Mouse (Mus musculus) adrenal gland, adult 18-20 months (tissue): ENCODE data around the gene Kcnab1. TPM values are rescaled to one million over a fixed set of nuclear protein-coding genes. Genes with fewer than 3 reads are reported as not detected.

ENCODE experiments used
- DNase-seq, 2 experiments: peaks; one replicate each; pipeline ENCODE4 v3.0.0; 2021 to 2022; ENCODE audit warnings: low spot score in 2 of 2
- total RNA-seq, 2 experiments: library from RNA; stranded (reverse); gene quantifications; 1 replicate in 1 of 2; 2 replicates in 1 of 2; pipeline ENCODE4 v1.2.3; 2021

Gene Kcnab1
- total RNA-seq, 2 experiments from 2014 or later, result 1.4 to 2.8 TPM

- DNase-seq, result no peak
Observed at GRCm38 (mm10) chr3:65302559-65302958, 193.4 kb downstream of the Kcnab1 start.

GRCm38 (mm10) chr3:65315837-65316236 lies 206.7 kb downstream of the Kcnab1 start:
- DNase-seq, result no peak

GRCm38 (mm10) chr3:65316738-65317137 lies 207.6 kb downstream of the Kcnab1 start:
- no peak for DNase-seq

GRCm38 (mm10) chr3:65317876-65318537 lies 208.8 kb downstream of the Kcnab1 start:
- peak; percentile 48 to 64 for DNase-seq

GRCm38 (mm10) chr3:65319248-65320008 lies 210.2 kb downstream of the Kcnab1 start:
- DNase-seq, result no peak

- DNase-seq, result no peak
Observed at GRCm38 (mm10) chr3:65320990-65321389, 211.8 kb downstream of the Kcnab1 start.

GRCm38 (mm10) chr3:65321981-65322779 lies 213.0 kb downstream of the Kcnab1 start:
- DNase-seq, result no peak

- DNase-seq, result no peak
Observed at GRCm38 (mm10) chr3:65325254-65325653, 216.1 kb downstream of the Kcnab1 start.

- DNase-seq, result no peak
Observed at GRCm38 (mm10) chr3:65328814-65329213, 219.6 kb downstream of the Kcnab1 start.

GRCm38 (mm10) chr3:65337835-65338464 lies 228.8 kb downstream of the Kcnab1 start:
- DNase-seq, result no peak

GRCm38 (mm10) chr3:65340173-65340951 lies 231.2 kb downstream of the Kcnab1 start:
- no peak for DNase-seq

- DNase-seq, result no peak
Observed at GRCm38 (mm10) chr3:65346176-65346575, 237.0 kb downstream of the Kcnab1 start.

GRCm38 (mm10) chr3:65352278-65353127 lies 243.3 kb downstream of the Kcnab1 start:
- no peak for DNase-seq

GRCm38 (mm10) chr3:65353263-65354037 lies 244.3 kb downstream of the Kcnab1 start:
- peak in 1 of 2 experiments; percentile 17 for DNase-seq

GRCm38 (mm10) chr3:65355479-65355878 lies 246.3 kb downstream of the Kcnab1 start:
- no peak for DNase-seq

- no peak for DNase-seq
Observed at GRCm38 (mm10) chr3:65358275-65358674, 249.1 kb downstream of the Kcnab1 start.

GRCm38 (mm10) chr3:65358841-65359240 lies 249.7 kb downstream of the Kcnab1 start:
- DNase-seq, result no peak

GRCm38 (mm10) chr3:65360163-65360969 lies 251.2 kb downstream of the Kcnab1 start:
- no peak for DNase-seq
